Mouse (Mus musculus) liver, postnatal 0 days (tissue): ENCODE data around the gene Nat9.

ENCODE experiments used
- CTCF ChIP-seq: sonication (generic); IDR thresholded peaks from 2 replicates; pipeline ENCODE4 v1.5.1; 2016; ENCODE audit warnings: antibody characterized with exemption, low read depth
- EP300 ChIP-seq: IDR thresholded peaks from 2 replicates; pipeline ENCODE4 v1.6.1; 2016; ENCODE audit warnings: antibody characterized with exemption, low read depth, mild to moderate bottlenecking

- no peak for TF ChIP-seq CTCF
- TF ChIP-seq EP300, result no peak
Observed at GRCm38 (mm10) chr11:115234320-115235044, 46.8 kb upstream of the Nat9 start.
